Mouse (Mus musculus) cortical plate, adult 2 months (tissue): ENCODE measurements around the gene H2al1b. TPM values are rescaled to one million over a fixed set of nuclear protein-coding genes. Genes with fewer than 3 reads are reported as not detected.
"Not testable (repeated sequence)": the region's sequence is repeated elsewhere in the genome, so short reads cannot be mapped to it uniquely, and the experiment has no call there.

ENCODE experiments used
- H3K27ac ChIP-seq: fragments of 200-500 bp; 2 replicates; pipeline ENCODE4 v1.5.1; 2012; ENCODE audit warnings: low read length, control low read depth, inconsistent platforms; ENCODE audit not compliant: insufficient read depth
- H3K4me1 ChIP-seq: fragments of 200-500 bp; 2 replicates; pipeline ENCODE4 v1.6.1; 2011; ENCODE audit warnings: low read length; ENCODE audit not compliant: control insufficient read depth, insufficient read depth
- H3K4me3 ChIP-seq: fragments of 200-500 bp; 2 replicates; pipeline ENCODE4 v1.5.1; 2011; ENCODE audit warnings: mild to moderate bottlenecking, low read length, control low read depth; ENCODE audit not compliant: insufficient read depth
- CTCF ChIP-seq: fragments of 200-500 bp; IDR thresholded peaks from 2 replicates; pipeline ENCODE4 v1.5.1; 2011; ENCODE audit warnings: mild to moderate bottlenecking, control low read depth, low read length; ENCODE audit not compliant: insufficient read depth; ENCODE audit errors: extremely low read depth
- POLR2A ChIP-seq: fragments of 200-500 bp; IDR thresholded peaks from 2 replicates; pipeline ENCODE4 v1.6.1; 2011; ENCODE audit warnings: mild to moderate bottlenecking, low read length, control low read depth; ENCODE audit not compliant: insufficient read depth; ENCODE audit errors: extremely low read depth
- polyA plus RNA-seq: library from polyadenylated mRNA; depleted of rRNA; stranded (reverse); fragments of >200 nt; gene quantifications from 2 replicates; pipeline ENCODE4 v1.2.3, GENCODE M21; 2012

H2al1b gene
- polyA plus RNA-seq, 1 experiment: not detected

- H3K27ac ChIP-seq: no peak overlapping the region
- H3K4me1 ChIP-seq: no peaks in the 10 kb centered on the region
- no peak overlapping the region for H3K4me3 ChIP-seq
- no peak for TF ChIP-seq CTCF
- no peak for TF ChIP-seq POLR2A
These were observed 13.8 kb upstream of the H2al1b start for GRCm38 (mm10) chrX:11288306-11288882.

- no peak overlapping the region for H3K4me3 ChIP-seq
- TF ChIP-seq POLR2A (no peak), CTCF (no peak)
- no peaks in the 10 kb centered on the region for H3K4me1 ChIP-seq
- no peak overlapping the region for H3K27ac ChIP-seq
These were observed 13.0 kb upstream of the H2al1b start for GRCm38 (mm10) chrX:11289244-11289643.

- not testable (repeated sequence) for H3K27ac ChIP-seq, H3K4me1 ChIP-seq, H3K4me3 ChIP-seq
These were observed 3.3 kb upstream of the H2al1b start, which contains the start of gene H2al1a for GRCm38 (mm10) chrX:11298957-11299356. H2al1a (plus strand) TSS chrX:11299257.

GRCm38 (mm10) chrX:11305355-11305754 lies 3.1 kb downstream of the H2al1b start, which contains the start of gene H2al1c:
H2al1c (plus strand) TSS chrX:11305655.
- not testable (repeated sequence) for H3K27ac ChIP-seq, H3K4me1 ChIP-seq, H3K4me3 ChIP-seq

GRCm38 (mm10) chrX:11308524-11308923 lies 6.3 kb downstream of the H2al1b start, which contains the start of gene H2al1d:
H2al1d (plus strand) TSS chrX:11308824.
- not testable (repeated sequence) for H3K4me3 ChIP-seq

GRCm38 (mm10) chrX:11311634-11312033 lies 9.4 kb downstream of the H2al1b start, which contains the start of gene H2al1e:
H2al1e (plus strand) TSS chrX:11311934.
- not testable (repeated sequence) for H3K4me3 ChIP-seq, H3K4me1 ChIP-seq, H3K27ac ChIP-seq

More at GRCm38 (mm10) chrX:11308524-11308923, 6.3 kb downstream of the H2al1b start, which contains the start of gene H2al1d:
- H3K4me1 ChIP-seq, H3K27ac ChIP-seq: not testable (repeated sequence)

- H3K27ac ChIP-seq, H3K4me3 ChIP-seq, H3K4me1 ChIP-seq: not testable (repeated sequence)
These were observed 12.6 kb downstream of the H2al1b start, which contains the start of gene H2al1f for GRCm38 (mm10) chrX:11314858-11315257. H2al1f (plus strand) TSS chrX:11315158.

- not testable (repeated sequence) for H3K27ac ChIP-seq, H3K4me3 ChIP-seq, H3K4me1 ChIP-seq
These were observed 15.7 kb downstream of the H2al1b start, which contains the start of gene H2al1g for GRCm38 (mm10) chrX:11317956-11318355. H2al1g (plus strand) TSS chrX:11318256.

GRCm38 (mm10) chrX:11321192-11321591 lies 19.0 kb downstream of the H2al1b start, which contains the start of gene H2al1h:
H2al1h (plus strand) TSS chrX:11321492.
- H3K4me1 ChIP-seq, H3K4me3 ChIP-seq, H3K27ac ChIP-seq: not testable (repeated sequence)

- not testable (repeated sequence) for H3K4me3 ChIP-seq, H3K27ac ChIP-seq, H3K4me1 ChIP-seq
These were observed 22.1 kb downstream of the H2al1b start, which contains the start of gene H2al1i for GRCm38 (mm10) chrX:11324359-11324758. H2al1i (plus strand) TSS chrX:11324659.

GRCm38 (mm10) chrX:11327522-11327921 lies 25.3 kb downstream of the H2al1b start, which contains the start of gene H2al1j:
H2al1j (plus strand) TSS chrX:11327822.
- not testable (repeated sequence) for H3K4me1 ChIP-seq, H3K4me3 ChIP-seq, H3K27ac ChIP-seq
